Mouse (Mus musculus) hindbrain, embryonic 11.5 days (tissue): ENCODE results near the gene Arhgef18. TPM values are rescaled to one million over a fixed set of nuclear protein-coding genes. Genes with fewer than 3 reads are reported as not detected.

Experiments
- ATAC-seq: fragments of 200-750 bp; cut with Nextera tagmentation; 2 replicates; pipeline ENCODE4 v1.8.0; 2017; ENCODE audit warnings: mild to moderate bottlenecking, moderate TSS enrichment, moderate library complexity; ENCODE audit not compliant: low FRiP score
- DNase-seq: peaks from one replicate; pipeline ENCODE4 v3.0.0-alpha.2; 2015; ENCODE audit warnings: low spot score
- H3K27ac ChIP-seq: fragments of 300-500 bp; sonication (generic); 2 replicates; pipeline ENCODE4 v1.5.1; 2014; ENCODE audit warnings: mild to moderate bottlenecking, low read depth, low read length
- H3K27me3 ChIP-seq: fragments of 300-500 bp; sonication (generic); 2 replicates; pipeline ENCODE4 v1.6.1; 2014; ENCODE audit warnings: mild to moderate bottlenecking, low read length, moderate library complexity, mixed read lengths; ENCODE audit not compliant: control insufficient read depth, insufficient read depth
- H3K36me3 ChIP-seq: fragments of 300-500 bp; sonication (generic); 2 replicates; pipeline ENCODE4 v1.6.1; 2014; ENCODE audit warnings: mild to moderate bottlenecking, low read length, moderate library complexity, mixed read lengths; ENCODE audit not compliant: control insufficient read depth, insufficient read depth
- H3K4me1 ChIP-seq: fragments of 300-500 bp; sonication (generic); replicated peaks from 2 replicates; pipeline ENCODE4 v1.6.1; 2014; ENCODE audit warnings: low read length, mixed read lengths; ENCODE audit not compliant: control insufficient read depth, insufficient read depth
- H3K4me2 ChIP-seq: fragments of 300-500 bp; sonication (generic); replicated peaks from 2 replicates; pipeline ENCODE4 v1.6.1; 2014; ENCODE audit warnings: mild to moderate bottlenecking, low read depth, low read length
- H3K4me3 ChIP-seq: fragments of 300-500 bp; sonication (generic); 2 replicates; pipeline ENCODE4 v1.5.1; 2014; ENCODE audit warnings: low read depth, low read length
- H3K9ac ChIP-seq: fragments of 300-500 bp; sonication (generic); 2 replicates; pipeline ENCODE4 v1.6.1; 2014; ENCODE audit warnings: low read depth, low read length
- H3K9me3 ChIP-seq: fragments of 300-500 bp; sonication (generic); 2 replicates; pipeline ENCODE4 v1.6.1; 2016; ENCODE audit warnings: low read length; ENCODE audit not compliant: control insufficient read depth
- WGBS: fragments of 180-500 bp; shearing (Covaris S2); extraction: QIAGEN DNeasy Blood & Tissue Kit; methylation state at CpG from one replicate; pipeline ENCODE4 v1.1.7; 2014; 5-methylcytosine and 5-hydroxymethylcytosine counted together
- polyA plus RNA-seq: library from polyadenylated mRNA; unstranded; fragments of >200 nt; fragmentation: Nextera tagmentation; extraction: Ambion mirVana; gene quantifications from 2 replicates; pipeline ENCODE4 v1.2.1, GENCODE M21; 2014

Arhgef18 gene
- polyA plus RNA-seq, 1 experiment from 2014 or later, result 10.9 TPM

- Histone ChIP-seq H3K36me3 (no peaks in the 10 kb centered on the region), H3K27ac (no peak overlapping the region), H3K4me3 (no peak overlapping the region), H3K27me3 (no peaks in the 10 kb centered on the region), H3K4me1 (peaks cover 2% of the 10 kb centered on the region; the same call in 1 of the 2 replicates), H3K4me2 (no peak overlapping the region), H3K9ac (no peak overlapping the region), H3K9me3 (no peaks in the 10 kb centered on the region)
- DNase-seq, result no peak
- 96% methylated on average over 1 of the region's 1 CpGs for WGBS
- no peak for ATAC-seq
These were observed 3.3 kb upstream of the Arhgef18 start for GRCm38 (mm10) chr8:3389506-3389905.

GRCm38 (mm10) chr8:3392293-3392692, 513 bp upstream of the Arhgef18 start:
- Histone ChIP-seq H3K27me3 (no peaks in the 10 kb centered on the region), H3K27ac (no peak overlapping the region), H3K36me3 (no peaks in the 10 kb centered on the region), H3K4me1 (peaks cover 2% of the 10 kb centered on the region), H3K9ac (peak overlapping the region; percentile 70; the same call in 1 of the 2 replicates), H3K4me3 (peak overlapping the region; percentile 66), H3K4me2 (peak overlapping the region; percentile 66), H3K9me3 (no peaks in the 10 kb centered on the region)
- WGBS, result 60% methylated on average over 4 of the region's 4 CpGs
- ATAC-seq (no peak), DNase-seq (no peak)

GRCm38 (mm10) chr8:3394600-3394999, 1.8 kb downstream of the Arhgef18 start:
- Histone ChIP-seq H3K27ac (no peak overlapping the region), H3K27me3 (no peaks in the 10 kb centered on the region), H3K4me3 (no peak overlapping the region), H3K4me1 (peaks cover 2% of the 10 kb centered on the region), H3K36me3 (no peaks in the 10 kb centered on the region), H3K9ac (0 out of 2 replicates have a peak overlapping the region, but pooled peaks have one; percentile 11), H3K9me3 (no peaks in the 10 kb centered on the region), H3K4me2 (0 out of 2 replicates have a peak overlapping the region, but pooled peaks have one; percentile 13)
- ATAC-seq, result peak; percentile 18; the same call in 1 of the 2 replicates
- DNase-seq, result peak; percentile 48
- WGBS, result 9% methylated on average over 6 of the region's 6 CpGs

GRCm38 (mm10) chr8:3395246-3395645, 2.4 kb downstream of the Arhgef18 start:
- DNase-seq (peak; percentile 8), ATAC-seq (no peak)
- Histone ChIP-seq H3K9ac (0 out of 2 replicates have a peak overlapping the region, but pooled peaks have one; percentile 11), H3K9me3 (no peaks in the 10 kb centered on the region), H3K4me2 (0 out of 2 replicates have a peak overlapping the region, but pooled peaks have one; percentile 13), H3K36me3 (no peaks in the 10 kb centered on the region), H3K4me1 (peaks cover 2% of the 10 kb centered on the region), H3K4me3 (no peak overlapping the region), H3K27me3 (no peaks in the 10 kb centered on the region), H3K27ac (peak overlapping the region; percentile 42; the same call in 1 of the 2 replicates)
- WGBS, result 11% methylated on average over 4 of the region's 4 CpGs

GRCm38 (mm10) chr8:3397597-3397996, 4.8 kb downstream of the Arhgef18 start:
- 0 out of 2 replicates have a peak, but pooled peaks cover under 1% of the 10 kb centered on the region for H3K36me3 ChIP-seq
- no peak for DNase-seq
- no peak overlapping the region for H3K4me3 ChIP-seq
- H3K27me3 ChIP-seq, result no peaks in the 10 kb centered on the region
- no peak overlapping the region for H3K27ac ChIP-seq
- no peak overlapping the region for H3K4me2 ChIP-seq
- no peaks in the 10 kb centered on the region for H3K9me3 ChIP-seq
- ATAC-seq, result no peak
- H3K9ac ChIP-seq, result no peak overlapping the region
- WGBS, result 91% methylated on average over 3 of the region's 3 CpGs
- H3K4me1 ChIP-seq, result peaks cover 2% of the 10 kb centered on the region

- no peak overlapping the region for H3K4me3 ChIP-seq
- no peaks in the 10 kb centered on the region for H3K9me3 ChIP-seq
- H3K27me3 ChIP-seq, result no peaks in the 10 kb centered on the region
- DNase-seq (no peak), ATAC-seq (no peak)
- no peak overlapping the region for H3K9ac ChIP-seq
- H3K27ac ChIP-seq, result no peak overlapping the region
- H3K4me1 ChIP-seq, result no peaks in the 10 kb centered on the region
- 45% methylated on average over 2 of the region's 2 CpGs for WGBS
- 0 out of 2 replicates have a peak, but pooled peaks cover 2% of the 10 kb centered on the region for H3K36me3 ChIP-seq
- no peak overlapping the region for H3K4me2 ChIP-seq
These were observed 7.7 kb downstream of the Arhgef18 start for GRCm38 (mm10) chr8:3400509-3400908.

GRCm38 (mm10) chr8:3407417-3407816, 14.6 kb downstream of the Arhgef18 start:
- no peaks in the 10 kb centered on the region for H3K4me1 ChIP-seq
- DNase-seq, result no peak

GRCm38 (mm10) chr8:3411085-3411484, 18.3 kb downstream of the Arhgef18 start:
- no peaks in the 10 kb centered on the region for H3K36me3 ChIP-seq
- no peak overlapping the region for H3K27ac ChIP-seq
- no peak overlapping the region for H3K9ac ChIP-seq
- no peaks in the 10 kb centered on the region for H3K9me3 ChIP-seq
- no peak overlapping the region for H3K4me3 ChIP-seq
- peaks cover 9% of the 10 kb centered on the region for H3K4me1 ChIP-seq
- 72% methylated on average over 2 of the region's 2 CpGs for WGBS
- H3K27me3 ChIP-seq, result no peaks in the 10 kb centered on the region
- ATAC-seq (no peak), DNase-seq (no peak)
- no peak overlapping the region for H3K4me2 ChIP-seq

More at GRCm38 (mm10) chr8:3407417-3407816, 14.6 kb downstream of the Arhgef18 start:
- H3K9ac ChIP-seq, result no peak overlapping the region
- H3K36me3 ChIP-seq, result 0 out of 2 replicates have a peak, but pooled peaks cover 2% of the 10 kb centered on the region
- WGBS, result 97% methylated on average over 3 of the region's 3 CpGs
- H3K4me2 ChIP-seq, result no peak overlapping the region
- H3K4me3 ChIP-seq, result no peak overlapping the region
- H3K27ac ChIP-seq, result no peak overlapping the region
- ATAC-seq, result no peak
- no peaks in the 10 kb centered on the region for H3K9me3 ChIP-seq
- no peaks in the 10 kb centered on the region for H3K27me3 ChIP-seq

- Histone ChIP-seq H3K4me1 (peaks cover 12% of the 10 kb centered on the region), H3K36me3 (no peaks in the 10 kb centered on the region), H3K9ac (no peak overlapping the region), H3K27me3 (no peaks in the 10 kb centered on the region), H3K4me3 (no peak overlapping the region), H3K27ac (no peak overlapping the region), H3K9me3 (no peaks in the 10 kb centered on the region), H3K4me2 (no peak overlapping the region)
- WGBS, result 93% methylated on average over 7 of the region's 7 CpGs
- ATAC-seq, result no peak
- DNase-seq, result no peak
These were observed 19.1 kb downstream of the Arhgef18 start for GRCm38 (mm10) chr8:3411901-3412301.
